Mouse (Mus musculus) bone marrow macrophage, adult 2 months (primary cell): Measurements from ENCODE around the gene Hmg20b.

Source experiments
- CTCF ChIP-seq: IDR thresholded peaks from 2 replicates; pipeline ENCODE4 v1.5.1; 2012; ENCODE audit warnings: low read depth, mild to moderate bottlenecking, low read length, moderate library complexity
- POLR2A ChIP-seq: IDR thresholded peaks from 2 replicates; pipeline ENCODE4 v1.6.1; 2012; ENCODE audit warnings: mild to moderate bottlenecking, low read depth, low read length, borderline replicate concordance

- TF ChIP-seq CTCF (no peak), POLR2A (peak; percentile 77; the same call in 1 of the 2 replicates)
Observed at GRCm38 (mm10) chr10:81383802-81384604, 33.7 kb upstream of the Hmg20b start, which contains the start of the genes Dohh and Gm48551.
